Mouse (Mus musculus): ENCODE measurements around the gene Fam49a. TPM values are rescaled to one million over a fixed set of nuclear protein-coding genes. Genes with fewer than 3 reads are reported as not detected.

The Fam49a gene
- total and polyA plus RNA-seq, 3 experiments: 0.11 to 0.45 TPM; not detected in 1

DNA sequence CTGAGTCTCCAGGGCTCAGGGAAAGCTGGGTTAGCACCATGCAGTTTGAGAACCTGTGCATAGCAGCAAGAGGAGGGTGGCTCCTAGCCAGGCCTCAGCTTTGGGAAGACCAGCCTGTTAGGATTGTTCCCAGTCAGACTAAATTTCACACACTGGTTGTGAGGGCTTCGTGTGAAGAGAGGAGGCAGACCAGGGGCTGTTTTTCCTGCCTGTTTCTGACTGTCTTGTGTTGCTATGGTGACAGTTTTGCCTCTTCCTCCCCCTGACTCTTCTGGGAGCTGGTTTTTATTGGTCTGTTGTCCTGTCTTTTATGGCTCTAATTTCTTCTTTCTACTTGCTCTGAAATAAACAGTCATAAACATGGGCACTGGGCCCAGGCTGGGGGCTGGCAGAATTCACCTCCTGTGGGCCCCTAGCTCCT, 1.4 kb downstream of the Fam49a start:
- ATAC-seq (ENCODE audit: extremely low read depth, insufficient number of reproducible peaks, low FRiP score, poor library complexity, severe bottlenecking) (no peak), DNase-seq (ENCODE audit: low spot score) (no peak)
- no peaks in the 10 kb centered on the region for H3K27me3 ChIP-seq (ENCODE audit: insufficient read depth, low read length)
- TF ChIP-seq GATA1 (IDR thresholded peaks at IDR 0.05; ENCODE audit: borderline replicate concordance, low read length) (no peak), POLR2AphosphoS5 (IDR thresholded peaks at IDR 0.05; ENCODE audit: insufficient replicate concordance, low read depth, low read length) (no peak), CTCF (IDR thresholded peaks at IDR 0.05; ENCODE audit: low read depth, low read length) (no peak), TAL1 (conservative IDR thresholded peaks at IDR 0.05; ENCODE audit: low read depth, low read length) (no peak), GATA2 (IDR thresholded peaks at IDR 0.05; ENCODE audit: borderline replicate concordance, low read depth, low read length) (no peak)
- H3K36me3 ChIP-seq (replicated peaks): no peaks in the 10 kb centered on the region
- H3K9me3 ChIP-seq (replicated peaks): peaks cover 6% of the 10 kb centered on the region; the same call in 1 of the 2 replicates
- H3K4me1 ChIP-seq (ENCODE audit: insufficient read depth, low read depth, low read length): no peaks in the 10 kb centered on the region
- H3K4me3 ChIP-seq (ENCODE audit: low read depth, low read length): no peak overlapping the region

DNA sequence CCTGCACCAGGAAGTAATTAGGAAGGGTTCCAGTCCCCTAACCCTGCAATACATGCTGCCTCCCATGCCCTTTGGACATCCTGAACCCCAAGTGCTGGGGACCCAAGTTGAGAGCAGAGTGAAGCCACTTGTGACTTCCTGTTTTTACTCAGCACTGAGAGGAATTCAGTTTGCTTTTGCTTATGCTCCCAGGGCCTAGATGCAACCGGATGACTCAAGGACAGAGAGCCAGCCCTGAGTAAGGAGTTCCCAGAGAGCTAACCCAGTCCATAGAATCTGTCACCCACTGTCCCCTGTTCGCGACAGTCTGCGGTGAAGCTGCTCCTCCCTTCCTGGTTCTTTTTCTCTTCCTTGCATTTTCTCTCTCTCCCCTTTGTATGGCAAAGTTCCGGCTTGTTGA, 2.2 kb downstream of the Fam49a start:
- no peak overlapping the region for H3K4me3 ChIP-seq (ENCODE audit: low read depth, low read length)
- H3K4me1 ChIP-seq (ENCODE audit: insufficient read depth, low read depth, low read length): no peaks in the 10 kb centered on the region
- H3K36me3 ChIP-seq (replicated peaks): no peaks in the 10 kb centered on the region
- no peak for DNase-seq (ENCODE audit: low spot score)
- no peak for ATAC-seq (ENCODE audit: extremely low read depth, insufficient number of reproducible peaks, low FRiP score, poor library complexity, severe bottlenecking)
- TF ChIP-seq TAL1 (conservative IDR thresholded peaks at IDR 0.05; ENCODE audit: low read depth, low read length): no peak
- no peak for TF ChIP-seq CTCF (IDR thresholded peaks at IDR 0.05; ENCODE audit: low read depth, low read length)
- TF ChIP-seq GATA1 (IDR thresholded peaks at IDR 0.05; ENCODE audit: borderline replicate concordance, low read length): no peak
- TF ChIP-seq POLR2AphosphoS5 (IDR thresholded peaks at IDR 0.05; ENCODE audit: insufficient replicate concordance, low read depth, low read length): no peak
- no peak for TF ChIP-seq GATA2 (IDR thresholded peaks at IDR 0.05; ENCODE audit: borderline replicate concordance, low read depth, low read length)
- peaks cover 6% of the 10 kb centered on the region; the same call in 1 of the 2 replicates for H3K9me3 ChIP-seq (replicated peaks)
- no peaks in the 10 kb centered on the region for H3K27me3 ChIP-seq (ENCODE audit: insufficient read depth, low read length)

DNA sequence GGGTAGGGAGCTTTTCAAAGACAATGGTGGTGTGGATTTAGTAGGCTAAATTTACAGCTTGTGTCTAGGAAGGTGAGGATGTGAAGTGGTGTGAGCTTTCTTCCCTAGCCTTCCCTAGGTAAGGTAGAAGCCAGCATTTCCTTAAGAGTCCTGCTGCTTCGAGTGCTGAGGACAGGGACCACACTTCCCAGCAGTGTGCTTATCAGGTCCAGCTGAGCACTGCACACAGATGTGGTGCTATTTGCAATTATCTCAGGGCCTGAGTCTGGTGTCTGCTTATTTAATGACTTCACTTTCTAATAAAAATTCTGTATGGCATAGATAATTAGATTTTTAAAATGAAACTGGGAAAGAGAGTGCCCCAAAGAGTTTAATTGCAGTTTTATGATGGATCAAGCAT, 4.6 kb downstream of the Fam49a start:
- TF ChIP-seq POLR2AphosphoS5 (IDR thresholded peaks at IDR 0.05; ENCODE audit: insufficient replicate concordance, low read depth, low read length): no peak
- TF ChIP-seq GATA2 (IDR thresholded peaks at IDR 0.05; ENCODE audit: borderline replicate concordance, low read depth, low read length): no peak
- no peak for TF ChIP-seq GATA1 (IDR thresholded peaks at IDR 0.05; ENCODE audit: borderline replicate concordance, low read length)
- TF ChIP-seq TAL1 (conservative IDR thresholded peaks at IDR 0.05; ENCODE audit: low read depth, low read length): no peak
- TF ChIP-seq CTCF (IDR thresholded peaks at IDR 0.05; ENCODE audit: low read depth, low read length): no peak
- DNase-seq (ENCODE audit: low spot score): no peak
- no peak for ATAC-seq (ENCODE audit: extremely low read depth, insufficient number of reproducible peaks, low FRiP score, poor library complexity, severe bottlenecking)
- Histone ChIP-seq H3K4me3 (ENCODE audit: low read depth, low read length) (no peak overlapping the region), H3K4me1 (ENCODE audit: insufficient read depth, low read depth, low read length) (no peaks in the 10 kb centered on the region), H3K9me3 (replicated peaks) (peaks cover 6% of the 10 kb centered on the region; the same call in 1 of the 2 replicates), H3K27me3 (ENCODE audit: insufficient read depth, low read length) (no peaks in the 10 kb centered on the region), H3K36me3 (replicated peaks) (no peaks in the 10 kb centered on the region)

DNA sequence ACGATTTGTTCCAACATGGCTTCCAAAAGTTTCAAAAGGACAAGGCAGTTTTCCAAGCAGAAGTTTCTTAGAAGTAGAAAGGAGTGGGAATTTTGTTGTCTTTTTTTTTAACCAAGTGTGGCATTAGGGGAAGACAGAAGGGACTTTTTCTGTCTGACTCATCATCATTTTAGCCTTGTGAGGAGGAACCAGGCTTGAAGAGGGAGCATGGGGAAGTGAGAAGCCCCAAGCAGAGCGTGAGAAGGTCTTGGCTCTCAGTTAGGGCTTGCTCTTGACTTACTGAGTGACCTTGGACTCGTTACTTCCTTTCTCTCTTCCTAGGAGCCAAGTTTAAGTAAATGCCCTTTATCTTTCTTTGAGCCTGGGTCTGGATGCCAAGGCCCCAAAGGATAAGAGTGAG, 8.6 kb downstream of the Fam49a start:
- Histone ChIP-seq H3K4me3 (ENCODE audit: low read depth, low read length) (no peak overlapping the region), H3K27me3 (ENCODE audit: insufficient read depth, low read length) (no peaks in the 10 kb centered on the region), H3K36me3 (replicated peaks) (no peaks in the 10 kb centered on the region), H3K9me3 (replicated peaks) (no peaks in the 10 kb centered on the region; the same call in 1 of the 2 replicates), H3K4me1 (ENCODE audit: insufficient read depth, low read depth, low read length) (no peaks in the 10 kb centered on the region)
- DNase-seq (ENCODE audit: low spot score) (no peak), ATAC-seq (ENCODE audit: extremely low read depth, insufficient number of reproducible peaks, low FRiP score, poor library complexity, severe bottlenecking) (no peak)
- no peak for TF ChIP-seq POLR2AphosphoS5 (IDR thresholded peaks at IDR 0.05; ENCODE audit: insufficient replicate concordance, low read depth, low read length)
- no peak for TF ChIP-seq TAL1 (conservative IDR thresholded peaks at IDR 0.05; ENCODE audit: low read depth, low read length)
- no peak for TF ChIP-seq GATA1 (IDR thresholded peaks at IDR 0.05; ENCODE audit: borderline replicate concordance, low read length)
- no peak for TF ChIP-seq CTCF (IDR thresholded peaks at IDR 0.05; ENCODE audit: low read depth, low read length)
- TF ChIP-seq GATA2 (IDR thresholded peaks at IDR 0.05; ENCODE audit: borderline replicate concordance, low read depth, low read length): no peak

DNA sequence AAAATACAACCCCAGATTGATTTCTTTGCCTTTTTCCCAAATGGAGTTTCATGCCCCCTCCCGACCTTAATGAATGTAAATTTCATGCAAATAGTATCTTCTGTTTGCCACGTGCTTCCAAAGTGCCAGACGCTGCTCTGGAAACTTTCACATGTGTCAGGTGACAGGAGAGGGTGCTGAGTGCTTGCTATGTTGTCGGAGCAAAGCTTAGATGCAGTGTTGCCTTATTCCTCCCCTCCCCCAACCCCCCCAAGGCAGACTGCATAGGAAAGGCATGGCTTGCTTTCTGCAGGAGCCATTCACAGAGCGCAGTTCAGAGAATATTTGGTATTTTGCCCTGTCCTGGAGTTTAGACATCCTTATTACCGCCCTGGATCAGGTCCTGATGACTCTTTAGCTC, 12.2 kb downstream of the Fam49a start:
- no peak for ATAC-seq (ENCODE audit: extremely low read depth, insufficient number of reproducible peaks, low FRiP score, poor library complexity, severe bottlenecking)
- DNase-seq (ENCODE audit: low spot score): no peak
- TF ChIP-seq CTCF (IDR thresholded peaks at IDR 0.05; ENCODE audit: low read depth, low read length): no peak

GRCm38 (mm10) chr12:12275124-12275779, 13.3 kb downstream of the Fam49a start:
- Histone ChIP-seq H3K27me3 (ENCODE audit: insufficient read depth, low read length) (no peaks in the 10 kb centered on the region), H3K4me1 (ENCODE audit: insufficient read depth, low read depth, low read length) (no peaks in the 10 kb centered on the region), H3K4me3 (ENCODE audit: low read depth, low read length) (no peak overlapping the region), H3K36me3 (replicated peaks) (no peaks in the 10 kb centered on the region), H3K9me3 (replicated peaks) (no peaks in the 10 kb centered on the region)
- no peak for ATAC-seq (ENCODE audit: extremely low read depth, insufficient number of reproducible peaks, low FRiP score, poor library complexity, severe bottlenecking)
- DNase-seq (ENCODE audit: low spot score): no peak
- TF ChIP-seq POLR2AphosphoS5 (IDR thresholded peaks at IDR 0.05; ENCODE audit: insufficient replicate concordance, low read depth, low read length) (no peak), GATA1 (IDR thresholded peaks at IDR 0.05; ENCODE audit: borderline replicate concordance, low read length) (no peak), CTCF (IDR thresholded peaks at IDR 0.05; ENCODE audit: low read depth, low read length) (no peak), GATA2 (IDR thresholded peaks at IDR 0.05; ENCODE audit: borderline replicate concordance, low read depth, low read length) (no peak), TAL1 (conservative IDR thresholded peaks at IDR 0.05; ENCODE audit: low read depth, low read length) (no peak)

More for the DNA sequence above, 12.2 kb downstream of the Fam49a start:
- Histone ChIP-seq H3K36me3 (replicated peaks) (no peaks in the 10 kb centered on the region), H3K4me3 (ENCODE audit: low read depth, low read length) (no peak overlapping the region), H3K4me1 (ENCODE audit: insufficient read depth, low read depth, low read length) (no peaks in the 10 kb centered on the region), H3K9me3 (replicated peaks) (no peaks in the 10 kb centered on the region), H3K27me3 (ENCODE audit: insufficient read depth, low read length) (no peaks in the 10 kb centered on the region)

All from G1E (cell line).